Mouse (Mus musculus) layer of hippocampus, postnatal 10 days (tissue): ENCODE measurements around the gene Inpp1. TPM values are rescaled to one million over a fixed set of nuclear protein-coding genes. Genes with fewer than 3 reads are reported as not detected.

Experiments
- DNase-seq, 2 experiments: peaks; one replicate each; pipeline ENCODE4 v3.0.0; 2021; ENCODE audit warnings: low spot score in 2 of 2
- long read RNA-seq: library from polyadenylated mRNA; stranded (forward); transcript quantifications from one replicate; pipeline ENCODE4 v2.0.0, GENCODE M21; 2023
- total RNA-seq, 2 experiments: library from RNA; stranded (reverse); gene quantifications; 2 replicates each; pipeline ENCODE4 v1.2.3; 2021

Inpp1 gene
- total RNA-seq = 10 to 100 TPM; 43.9 to 46.0 TPM
- long read RNA-seq, full-length matches to known transcripts = 23 of 51 reads
- long read RNA-seq, partial matches to known transcripts = 6 of 51 reads
- long read RNA-seq, other reads (novel, unspliced or antisense) = 22 of 51 reads

DNA sequence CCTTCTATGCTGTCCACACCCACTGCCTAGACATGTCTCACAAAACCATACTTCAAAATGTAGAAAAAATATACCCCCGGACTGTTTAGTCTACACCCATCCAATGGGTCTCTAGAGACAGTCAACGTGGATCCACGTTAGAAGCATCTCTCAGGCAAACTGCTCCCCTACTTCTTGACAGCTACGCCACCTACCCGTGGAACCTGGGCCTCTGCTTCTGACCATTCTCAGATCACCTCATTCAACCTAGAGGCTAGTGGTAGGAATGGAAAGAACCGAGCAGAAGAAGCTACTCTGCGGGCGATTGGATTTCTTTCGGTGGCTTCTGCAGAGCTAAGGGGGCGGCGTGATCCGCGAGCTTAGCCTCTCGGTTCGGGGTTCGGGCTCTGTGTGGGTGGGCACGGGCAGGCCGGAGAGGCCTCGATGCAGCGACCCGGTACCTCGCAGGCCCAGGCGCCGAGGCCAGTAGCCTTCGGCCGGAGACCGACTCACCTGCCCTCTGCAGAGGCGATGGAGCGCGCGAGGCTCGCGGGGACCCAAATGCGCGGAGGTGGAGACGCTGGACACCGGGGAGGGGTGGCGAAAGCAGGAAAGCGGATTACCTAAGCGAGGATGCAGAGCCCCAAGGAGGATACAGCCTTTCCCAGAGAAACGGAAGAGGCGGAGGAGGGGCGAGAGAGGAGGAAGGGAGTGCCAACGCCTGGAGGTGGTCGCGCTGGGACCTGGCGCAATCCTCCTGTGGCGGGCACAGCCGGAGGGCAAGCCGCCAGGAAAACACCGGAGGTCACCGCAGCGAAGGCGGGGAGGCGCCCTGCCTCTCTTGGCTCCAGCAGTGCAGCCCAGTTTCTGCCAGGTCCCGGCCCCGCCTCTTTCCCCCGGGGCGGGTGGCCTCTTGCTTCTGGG is at the start of gene Inpp1:
Gene Inpp1 (minus strand): TSS at position 779 of the 903 bp plus-strand sequence.
- DNase-seq = peak; percentile 70 to 80

DNA sequence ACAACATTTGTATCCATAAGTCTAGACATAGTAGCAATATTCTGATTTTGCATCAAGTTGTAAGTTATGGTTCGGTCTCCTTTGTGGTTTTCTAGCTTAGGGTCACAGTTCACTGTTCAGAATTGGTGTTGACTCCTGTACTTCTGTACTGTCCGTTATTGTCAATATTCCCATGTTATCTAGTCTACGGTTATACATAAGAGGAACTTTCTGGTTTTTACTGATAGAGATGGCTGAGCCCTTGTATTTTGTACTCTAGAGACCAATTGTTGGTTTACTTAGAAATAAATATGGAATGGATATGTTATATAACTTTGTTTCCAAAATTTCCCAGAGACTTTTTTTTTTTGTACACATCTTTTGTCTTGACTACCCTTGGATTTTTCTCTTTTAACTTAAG is 48.5 kb upstream of the Inpp1 start:
- DNase-seq = no peak

DNA sequence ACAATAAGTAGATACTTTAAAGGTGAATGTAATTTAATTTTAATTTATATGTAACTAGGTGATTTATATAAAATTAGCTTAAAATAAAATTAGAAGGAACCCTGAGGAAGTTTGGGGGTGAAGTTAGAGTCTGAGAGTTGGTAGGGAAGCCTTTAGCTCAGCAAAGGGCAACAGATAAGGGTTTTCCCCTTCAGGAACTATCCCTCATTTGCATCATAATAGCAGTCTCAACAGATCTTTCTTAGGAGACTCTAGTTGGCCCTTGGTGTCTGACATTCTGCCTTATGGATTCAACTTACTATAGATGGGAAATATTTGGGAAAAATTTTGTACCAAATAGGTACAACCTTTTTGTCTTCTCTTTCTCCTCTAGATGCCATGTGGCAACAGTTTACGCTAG is 46.7 kb upstream of the Inpp1 start:
- no peak for DNase-seq

DNA sequence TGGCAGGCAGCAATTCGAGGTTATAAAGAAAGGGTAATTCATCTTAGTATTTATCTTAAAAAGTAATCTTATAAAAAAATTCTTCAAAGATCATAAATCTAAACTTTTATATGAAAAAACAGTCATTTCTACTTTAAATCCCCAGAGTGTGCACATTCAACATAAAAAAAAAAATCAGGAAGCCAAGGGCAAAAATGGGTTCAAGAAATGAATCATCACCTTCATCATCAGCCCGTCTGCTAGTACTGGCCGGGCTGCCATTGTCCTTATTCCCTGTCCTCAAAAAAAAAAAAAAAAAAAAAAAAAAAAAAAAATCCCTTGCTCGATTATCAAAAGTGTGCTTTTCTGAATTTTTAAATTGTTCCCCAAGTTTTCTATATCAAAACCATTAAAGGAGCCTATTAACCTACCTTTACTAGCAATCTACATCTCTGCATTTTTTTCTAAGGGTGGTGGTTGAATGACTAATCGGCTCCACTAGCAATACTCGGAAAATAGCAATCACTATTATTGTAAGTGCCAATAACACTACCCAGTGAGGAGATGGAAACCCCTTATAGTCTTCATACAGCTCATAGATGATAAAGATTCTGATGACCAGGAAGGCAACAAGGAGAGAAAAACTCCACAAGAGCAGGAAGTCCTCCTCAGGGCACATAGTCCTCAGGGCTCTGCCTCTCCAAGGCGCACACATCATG is 38.6 kb upstream of the Inpp1 start:
- DNase-seq = no peak

DNA sequence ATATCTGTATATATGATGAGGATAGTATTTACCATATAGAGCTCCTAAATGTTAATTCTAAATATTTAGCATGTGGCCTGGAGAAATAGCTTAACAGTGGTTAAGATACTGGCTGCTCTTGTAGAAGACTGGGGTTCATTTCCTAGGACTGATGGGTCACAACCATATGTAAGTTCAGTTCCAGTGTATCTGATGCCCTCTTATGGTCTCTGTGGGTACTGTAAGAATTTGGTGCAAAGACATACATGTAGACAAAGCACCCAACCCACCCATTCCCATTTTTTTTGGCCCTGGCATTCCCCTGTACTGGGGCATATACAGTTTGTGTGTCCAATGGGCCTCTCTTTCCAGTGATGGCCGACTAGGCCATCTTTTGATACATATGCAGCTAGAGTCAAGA is 36.5 kb upstream of the Inpp1 start:
- DNase-seq = peak; percentile 8 to 17

DNA sequence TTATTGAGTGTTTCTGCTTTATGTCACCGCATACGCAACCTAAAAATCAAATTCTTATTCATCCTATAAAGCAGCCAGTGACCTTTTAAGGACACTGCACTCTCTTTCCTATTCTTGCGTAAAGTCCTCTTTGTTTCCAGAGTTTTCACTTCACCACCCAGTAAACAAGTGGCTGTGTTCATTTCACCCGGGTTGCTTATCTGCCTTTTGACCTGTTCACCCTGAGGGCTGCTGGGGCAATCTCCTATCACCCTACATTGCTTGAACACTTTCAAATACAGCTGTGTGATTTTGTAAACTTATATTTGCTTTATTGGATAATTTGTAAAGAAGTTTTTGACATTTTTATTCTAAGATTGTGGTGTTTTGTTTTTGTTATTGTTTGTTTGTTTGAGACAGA is 31.9 kb upstream of the Inpp1 start:
- no peak for DNase-seq

DNA sequence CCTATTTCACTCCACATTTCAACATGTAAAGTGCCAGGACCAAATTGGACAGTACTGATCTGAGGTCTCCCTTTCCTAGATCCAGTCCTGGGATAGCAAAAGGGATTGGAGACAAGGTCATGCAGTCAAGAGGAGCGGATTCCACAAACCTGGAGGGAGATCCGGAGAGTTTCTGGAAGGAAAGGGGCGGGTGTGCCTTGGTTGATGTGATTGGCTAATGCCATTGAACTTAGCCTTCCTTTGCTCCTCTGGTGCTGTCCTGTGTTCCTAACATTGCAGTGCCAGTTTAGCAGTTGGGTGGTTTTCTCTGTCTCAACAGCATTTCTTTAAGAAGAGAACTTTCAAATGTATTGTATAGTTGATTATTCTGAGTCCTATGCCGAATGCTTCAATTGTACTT is 29.1 kb upstream of the Inpp1 start:
- no peak for DNase-seq

DNA sequence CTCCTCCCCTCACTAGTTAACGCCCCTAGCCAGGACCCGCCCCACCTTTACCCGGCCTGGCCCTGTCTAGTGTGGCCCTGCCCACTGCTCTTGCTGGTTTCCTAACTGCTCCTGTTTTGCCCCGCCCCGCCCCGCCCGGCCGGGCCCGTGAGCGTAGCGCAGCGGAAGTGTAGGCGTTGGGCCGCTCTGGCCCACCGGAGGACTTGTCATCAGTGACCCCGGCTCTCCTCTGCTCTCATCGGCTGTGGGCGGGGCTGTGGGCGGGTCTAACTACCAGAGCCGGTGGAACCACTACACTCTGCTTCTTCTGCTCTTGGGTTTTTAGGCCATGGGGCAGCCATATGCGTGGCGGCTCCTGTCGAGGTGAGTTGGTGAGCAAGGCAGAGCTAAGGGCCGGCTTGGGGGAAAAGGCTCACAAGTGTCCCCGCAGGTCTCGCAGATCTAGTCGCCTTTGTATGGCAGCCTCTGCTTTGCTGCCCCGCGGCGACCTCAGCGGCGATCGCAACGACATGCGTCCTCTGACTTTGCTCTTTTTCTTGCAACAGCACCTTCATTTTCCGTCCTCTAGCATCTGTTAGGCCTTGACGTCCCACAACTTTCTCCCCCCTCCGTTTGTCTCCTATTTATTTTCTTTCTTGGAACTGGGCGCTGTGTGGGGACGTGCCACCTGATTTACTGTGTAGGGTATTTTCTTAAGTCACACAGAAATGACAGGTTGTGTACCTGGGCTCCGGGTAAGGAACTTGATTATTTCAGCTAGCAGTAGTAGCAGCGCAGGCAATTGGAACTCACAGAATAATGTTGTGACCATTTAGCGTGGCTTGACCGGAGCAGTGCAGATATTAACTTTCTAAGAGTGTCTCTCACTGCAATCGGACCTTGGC is 27.5 kb upstream of the Inpp1 start, which contains the start of gene Hibch:
Gene Hibch (plus strand): TSS at position 148 of the 884 bp plus-strand sequence.
- DNase-seq = peak; percentile 94 to 96

DNA sequence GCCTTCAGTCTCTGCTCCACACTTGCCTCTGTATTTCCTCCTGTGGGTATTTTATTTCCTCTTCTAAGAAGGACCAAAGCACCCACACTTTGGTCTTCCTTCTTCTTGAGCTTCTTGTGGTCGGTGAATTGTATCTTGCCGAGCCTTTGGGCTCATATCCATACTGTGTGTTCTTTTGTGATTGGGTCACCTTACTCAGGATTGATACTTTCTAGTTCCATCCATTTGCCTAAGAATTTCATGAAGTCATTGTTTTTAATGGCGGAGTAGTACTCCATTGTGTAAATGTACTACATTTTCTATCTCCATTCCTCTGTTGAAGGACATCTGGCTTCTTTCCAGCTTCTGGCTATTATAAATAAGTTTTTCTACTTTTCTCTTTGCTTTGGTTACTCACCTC is 26.9 kb upstream of the Inpp1 start:
- DNase-seq = no peak

DNA sequence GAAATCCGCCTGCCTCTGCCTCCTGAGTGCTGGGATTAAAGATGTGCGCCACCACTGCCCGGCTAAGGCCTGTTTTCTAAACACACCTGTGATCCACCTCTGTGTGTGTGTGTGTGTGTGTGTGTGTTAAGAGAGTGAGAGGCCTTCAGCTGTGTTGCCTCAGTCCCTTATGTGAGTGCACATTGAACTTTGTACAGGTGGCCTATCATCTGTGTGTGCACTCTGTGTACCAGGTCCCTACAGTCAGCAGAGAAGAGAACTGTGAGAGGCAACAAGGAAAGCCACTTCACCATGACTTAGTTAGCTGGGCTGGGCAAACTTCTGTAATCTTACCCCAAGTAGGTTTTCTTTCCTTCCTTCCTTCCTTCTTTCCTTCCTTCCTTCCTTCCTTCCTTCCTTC is 21.6 kb upstream of the Inpp1 start:
- DNase-seq = no peak

DNA sequence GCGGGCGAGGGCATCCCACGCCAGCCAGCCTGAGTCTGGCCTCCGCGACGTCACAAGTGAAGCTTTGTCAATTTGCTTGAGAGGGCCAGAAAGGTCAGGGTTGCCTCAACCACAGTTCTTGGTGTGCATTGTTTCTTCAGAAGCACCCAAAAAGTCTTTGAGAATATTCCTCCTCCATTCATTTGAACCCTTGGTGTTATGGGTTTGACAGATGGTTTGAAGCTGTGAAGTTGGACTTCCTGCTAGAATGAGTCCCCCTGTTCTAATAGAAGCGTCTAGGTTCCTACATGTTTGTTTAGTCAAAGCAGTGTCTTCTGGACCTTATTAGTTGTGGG is 292 bp upstream of the Inpp1 start:
- no peak for DNase-seq

DNA sequence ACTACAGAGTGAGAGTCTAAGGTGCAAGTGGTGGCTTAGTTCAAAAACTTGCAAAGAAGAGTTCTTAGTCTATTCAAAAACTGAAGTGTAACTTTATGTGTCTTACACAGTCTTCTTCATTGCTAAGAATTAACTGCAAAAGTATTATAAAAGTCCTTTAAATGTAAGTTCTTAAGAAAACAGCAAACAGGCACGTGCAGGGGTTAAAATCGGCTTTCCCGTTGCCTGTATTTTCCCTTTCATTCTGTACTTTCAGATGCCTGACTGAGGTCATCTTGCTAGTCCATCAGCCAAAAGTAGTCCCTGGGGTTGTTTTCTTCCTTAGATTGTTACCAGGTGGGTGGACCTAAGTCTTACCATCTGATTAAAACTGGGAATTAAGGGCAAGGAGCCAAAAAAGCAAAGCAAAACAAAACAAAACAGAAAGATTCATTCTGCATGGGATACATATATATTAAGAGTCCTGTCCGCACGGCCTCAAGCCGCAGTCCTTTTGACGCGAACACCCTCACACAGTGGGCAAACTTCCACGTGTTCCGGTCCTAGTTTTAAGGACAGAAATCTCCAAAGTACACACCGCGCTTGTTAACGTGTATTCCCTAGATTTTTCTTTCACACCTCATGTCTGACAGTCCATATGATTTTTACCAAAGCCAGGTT is 1.1 kb downstream of the Inpp1 start:
- no peak for DNase-seq

DNA sequence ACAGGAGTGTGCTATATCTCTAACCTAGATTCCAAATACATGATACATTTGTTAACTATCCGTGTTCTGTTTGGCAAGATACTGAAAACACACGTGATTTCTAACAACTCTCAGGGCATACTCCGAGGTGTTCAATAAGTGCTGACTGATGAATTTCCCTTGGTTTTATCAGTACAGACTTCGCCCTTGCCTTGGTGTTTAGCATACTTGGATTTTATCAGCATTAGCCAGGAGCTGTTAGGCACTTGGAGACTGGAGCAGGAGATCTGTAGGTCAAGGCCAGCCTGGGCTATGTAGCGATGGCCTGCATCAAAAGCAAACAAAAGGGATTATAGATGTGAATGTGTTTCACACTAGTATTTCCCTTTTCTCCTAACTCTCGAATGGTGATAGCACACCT is 9.0 kb downstream of the Inpp1 start:
- DNase-seq = no peak

DNA sequence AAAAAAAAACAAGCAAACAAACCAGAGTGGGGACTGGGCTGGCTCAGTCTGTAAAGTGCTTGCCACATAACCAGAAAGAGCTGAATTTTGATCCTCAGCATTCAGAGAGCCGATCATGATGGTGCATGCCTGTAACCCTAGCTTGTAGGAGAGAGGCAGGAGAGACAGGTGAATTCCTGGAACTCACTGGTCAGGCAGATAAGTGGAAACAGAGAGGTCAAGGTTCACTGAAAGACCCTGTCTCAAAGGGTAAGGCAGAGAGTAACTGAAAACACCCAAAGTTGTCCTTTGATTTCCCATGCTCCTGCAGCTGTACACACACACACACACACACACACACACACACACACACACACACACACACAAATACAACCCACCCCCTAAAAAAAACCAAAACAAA is 12.4 kb downstream of the Inpp1 start:
- DNase-seq = no peak

DNA sequence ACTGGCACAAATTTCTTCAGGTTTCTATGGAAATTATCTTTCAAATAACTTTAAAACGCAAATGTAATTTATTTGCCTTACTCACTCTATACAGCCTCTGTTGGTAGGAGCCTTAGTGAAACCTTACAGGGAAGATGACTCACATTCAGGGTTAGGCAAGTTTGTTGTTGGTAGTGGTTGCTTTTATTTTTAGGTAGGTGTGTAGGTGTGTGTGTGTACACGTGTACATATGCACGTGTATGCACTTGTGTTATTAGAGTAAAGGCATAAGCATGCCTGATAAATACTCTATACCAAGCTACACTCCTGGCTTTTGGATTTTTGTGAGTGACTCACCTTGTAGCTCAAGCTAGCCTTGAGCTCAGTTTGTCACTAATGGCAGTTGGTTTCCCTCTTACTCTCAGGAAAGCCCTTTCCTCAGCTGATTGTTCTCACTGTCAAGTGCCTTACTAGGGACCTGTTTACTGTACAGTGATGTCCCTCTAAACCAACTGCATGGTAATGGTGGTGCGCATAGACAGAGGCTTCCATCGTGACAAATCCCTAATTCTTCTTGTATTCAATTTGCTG is 15.0 kb downstream of the Inpp1 start:
- no peak for DNase-seq

DNA sequence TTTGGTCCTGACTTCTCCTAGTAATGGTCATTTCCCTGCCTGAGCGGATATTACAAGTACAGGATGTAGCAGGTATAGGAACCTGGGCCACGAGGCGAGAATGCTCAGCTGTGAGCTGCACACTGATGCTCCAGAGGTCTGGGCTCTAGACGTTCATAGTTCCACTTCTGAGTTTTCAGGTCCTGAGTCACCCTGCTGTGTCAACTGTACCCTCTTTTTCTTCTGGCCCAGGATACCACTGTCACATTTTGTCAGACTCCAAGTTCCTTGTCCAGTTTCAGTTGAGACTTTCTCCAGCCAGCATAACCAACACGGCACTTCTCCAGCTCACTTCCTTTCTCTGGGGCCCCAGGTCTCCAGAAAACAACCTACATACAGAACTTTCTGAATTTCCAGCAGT is 15.8 kb downstream of the Inpp1 start:
- no peak for DNase-seq

DNA sequence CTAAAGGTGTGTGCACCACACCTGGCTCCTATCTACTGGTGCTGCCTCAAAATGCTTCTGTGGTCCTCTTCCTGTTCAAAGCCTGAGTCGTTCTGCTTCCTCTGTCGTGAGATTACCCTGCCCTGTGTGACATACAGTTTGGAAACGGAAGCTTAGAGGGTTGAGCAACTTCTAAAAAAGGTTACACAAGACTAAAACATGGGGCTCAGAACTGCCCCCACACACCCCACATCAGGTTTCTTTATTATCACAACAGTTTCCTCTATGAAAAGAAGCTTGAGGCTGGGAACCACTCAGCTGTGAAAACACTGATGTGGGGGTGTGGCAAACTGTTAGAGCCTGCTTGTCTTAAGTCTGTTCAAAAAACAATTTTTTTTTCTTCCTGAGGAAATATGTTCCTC is 17.1 kb downstream of the Inpp1 start:
- DNase-seq = no peak

DNA sequence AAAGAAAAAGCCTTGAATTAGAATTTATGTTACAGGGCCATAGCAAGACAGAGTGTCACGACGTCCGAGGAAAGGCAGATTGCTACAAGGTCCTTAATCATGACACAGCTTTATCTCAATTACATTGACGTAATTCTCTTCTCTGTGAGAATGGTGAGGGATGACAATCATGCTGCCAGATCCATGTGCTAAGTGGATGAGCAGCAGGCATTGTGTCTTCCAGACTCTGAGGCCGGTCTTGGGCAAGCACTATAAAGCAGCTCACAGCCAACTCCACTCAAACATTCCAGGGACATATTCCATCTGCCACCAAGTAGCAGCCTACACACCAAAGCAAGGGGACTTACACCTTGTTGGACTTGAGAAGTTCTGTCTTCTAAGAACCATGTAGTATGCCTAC is 17.7 kb downstream of the Inpp1 start:
- no peak for DNase-seq

DNA sequence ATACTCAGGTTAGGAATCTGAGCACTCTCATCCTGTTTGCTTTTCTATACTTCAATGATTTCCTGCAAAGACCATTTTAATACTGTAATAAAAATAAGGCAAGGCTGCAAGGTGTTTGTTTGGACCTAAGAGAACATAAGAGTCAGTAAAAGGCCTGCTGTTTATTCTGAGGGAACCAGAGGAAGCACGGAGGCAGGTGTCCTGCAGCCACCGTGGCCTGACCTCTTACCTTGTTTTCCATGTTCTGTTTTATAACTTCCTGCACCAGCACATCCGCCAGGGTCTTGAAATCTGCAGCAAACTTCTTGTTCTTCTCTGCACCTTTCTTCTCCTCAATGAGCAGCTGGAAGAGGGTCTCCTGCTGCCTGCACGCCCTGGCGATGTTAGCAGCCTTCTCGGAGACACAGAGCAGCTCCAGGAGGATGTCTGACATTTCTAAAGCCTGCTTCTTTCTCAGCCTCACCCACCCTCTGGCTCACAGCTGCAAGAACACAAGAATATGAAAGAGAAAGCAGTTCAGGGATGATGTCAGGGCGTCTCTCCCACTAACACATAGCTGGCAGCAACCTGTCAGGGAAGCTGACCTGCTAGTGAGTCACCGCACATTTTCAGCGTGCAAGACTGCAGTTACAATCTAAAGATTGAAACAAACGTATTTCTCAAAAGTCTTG is 18.3 kb downstream of the Inpp1 start:
- DNase-seq = peak in 1 of 2 experiments; percentile 12

DNA sequence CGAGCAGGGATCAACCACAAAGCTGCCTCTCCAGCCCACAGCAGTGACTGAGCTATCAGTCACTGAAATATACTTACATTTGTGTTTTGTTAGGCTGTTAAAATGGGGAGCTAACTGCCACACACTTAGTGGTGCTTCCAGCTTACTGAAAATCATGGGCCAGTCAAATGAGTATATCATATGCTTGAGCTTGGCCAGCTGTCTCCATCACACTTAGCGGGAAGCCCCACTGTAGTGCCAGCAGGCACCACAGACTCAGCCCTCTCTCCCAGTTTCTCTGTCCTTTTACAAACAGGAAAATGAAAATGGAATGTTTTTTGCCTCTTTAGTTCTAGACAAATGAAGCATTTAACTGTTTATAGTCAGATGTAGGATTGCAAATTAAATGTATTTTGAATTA is 21.6 kb downstream of the Inpp1 start:
- no peak for DNase-seq
